20 mouse cellular contexts compared by ENCODE assay signal in genomic region chr5:72763025-72763424, GRCm38 (mm10). TPM values are rescaled to one million over a fixed set of nuclear protein-coding genes. Genes with fewer than 3 reads are reported as not detected.
A peak's percentile ranks its signal among the peaks of the same experiment; 100 is the strongest.
DNase-seq lines count a peak whose midpoint lies in the region; ATAC-seq and TF ChIP-seq lines count a peak whose summit lies in the region.
"Had no signal": no experiment of that assay in that cellular context is flagged by ENCODE, and none has a peak within 500 bp of the region (broad histone marks: within the 10 kb centered on the region; RNA-seq: fewer than 3 reads in every experiment).

No protein-coding gene starts in this region.

- peak; percentile 37; the same call in 1 of the 2 replicates for ATAC-seq in intestine, embryonic 15.5 days
- ATAC-seq in intestine, embryonic 16.5 days, result no peak
- peak; percentile 79 for ATAC-seq in megakaryocyte, adult 5-6 weeks (ENCODE audit: poor library complexity, severe bottlenecking)
- no peak for ATAC-seq in forebrain, embryonic 11.5 days (replicated peaks; ENCODE audit: low FRiP score)
- ATAC-seq: midbrain, embryonic 15.5 days had no signal

- no peak for DNase-seq in thymus, adult 2 months
- DNase-seq in thymus, postnatal 0 days (ENCODE audit: low spot score), result no peak
- no peak for DNase-seq in forebrain, embryonic 11.5 days (ENCODE audit: low spot score)
- no peak for DNase-seq in cerebellum, adult 11-12 months
- DNase-seq: adrenal gland, postnatal 25 days; cerebellum, postnatal 25 days; gastrocnemius, postnatal 36 days; kidney, adult 8-10 months; lung, postnatal 4 days had no signal

- H3K27ac ChIP-seq in intestine, embryonic 15.5 days, result no peak overlapping the region
- no peak overlapping the region for H3K27ac ChIP-seq in intestine, embryonic 16.5 days (ENCODE audit: low read length)
- peak overlapping the region; percentile 95 for H3K27ac ChIP-seq in thymus, adult 2 months (ENCODE audit: control insufficient read depth, insufficient read depth, low read length)
- H3K27ac ChIP-seq in forebrain, embryonic 11.5 days (ENCODE audit: low read depth, low read length), result no peak overlapping the region
- H3K27ac ChIP-seq: embryonic facial prominence, embryonic 13.5 days; heart, embryonic 13.5 days; hindbrain, embryonic 14.5 days; layer of hippocampus, adult 2 months; limb, embryonic 13.5 days; midbrain, embryonic 15.5 days; stomach, postnatal 0 days had no signal

- TF ChIP-seq POLR2A in thymus, adult 2 months (IDR thresholded peaks at IDR 0.05; ENCODE audit: control insufficient read depth, extremely low read depth, insufficient read depth, low read length, poor library complexity), result no peak

- WGBS in intestine, embryonic 15.5 days, result 55% methylated on average over 3 of the region's 3 CpGs
- WGBS in intestine, embryonic 16.5 days, result 60% methylated on average over 3 of the region's 3 CpGs
- WGBS in thymus, adult 2 months, result 14% methylated on average over 3 of the region's 3 CpGs
- 77% methylated on average over 3 of the region's 3 CpGs for WGBS in forebrain, embryonic 11.5 days

- no peak for TF ChIP-seq CTCF in thymus, adult 2 months (IDR thresholded peaks at IDR 0.05; ENCODE audit: borderline replicate concordance, control insufficient read depth, extremely low read depth, insufficient read depth, low read length, poor library complexity)

- H3K4me3 ChIP-seq in intestine, embryonic 15.5 days (replicated peaks), result no peak overlapping the region
- no peak overlapping the region for H3K4me3 ChIP-seq in intestine, embryonic 16.5 days (ENCODE audit: low read length)
- H3K4me3 ChIP-seq in thymus, adult 2 months (ENCODE audit: control insufficient read depth, insufficient read depth, low read length), result no peak overlapping the region
- no peak overlapping the region for H3K4me3 ChIP-seq in forebrain, embryonic 11.5 days (ENCODE audit: low read depth, low read length)
- H3K4me3 ChIP-seq: embryonic facial prominence, embryonic 13.5 days; heart, embryonic 13.5 days; layer of hippocampus, adult 2 months; limb, embryonic 13.5 days; midbrain, embryonic 15.5 days had no signal

- no peaks in the 10 kb centered on the region for H3K4me1 ChIP-seq in intestine, embryonic 15.5 days (replicated peaks)
- no peaks in the 10 kb centered on the region; the same call in 1 of the 2 replicates for H3K4me1 ChIP-seq in intestine, embryonic 16.5 days (ENCODE audit: control insufficient read depth, insufficient read depth, low read length)
- peaks cover 21% of the 10 kb centered on the region for H3K4me1 ChIP-seq in thymus, adult 2 months (replicated peaks; ENCODE audit: control insufficient read depth, insufficient read depth, low read length)
- H3K4me1 ChIP-seq in forebrain, embryonic 11.5 days (replicated peaks; ENCODE audit: control insufficient read depth, insufficient read depth, low read length), result no peaks in the 10 kb centered on the region
- H3K4me1 ChIP-seq: heart, embryonic 13.5 days had no signal

- H3K27me3 ChIP-seq in intestine, embryonic 15.5 days (replicated peaks), result no peaks in the 10 kb centered on the region
- no peaks in the 10 kb centered on the region for H3K27me3 ChIP-seq in intestine, embryonic 16.5 days (replicated peaks; ENCODE audit: control insufficient read depth, insufficient read depth, low read length)
- no peaks in the 10 kb centered on the region for H3K27me3 ChIP-seq in thymus, adult 2 months (ENCODE audit: control insufficient read depth, insufficient read depth, low read length)
- H3K27me3 ChIP-seq in forebrain, embryonic 11.5 days (ENCODE audit: control insufficient read depth, insufficient read depth, low read length), result no peaks in the 10 kb centered on the region
- H3K27me3 ChIP-seq: embryonic facial prominence, embryonic 13.5 days; heart, embryonic 13.5 days; limb, embryonic 13.5 days; midbrain, embryonic 15.5 days had no signal

- no peak overlapping the region for H3K4me2 ChIP-seq in intestine, embryonic 15.5 days (replicated peaks)
- no peak overlapping the region for H3K4me2 ChIP-seq in intestine, embryonic 16.5 days (ENCODE audit: low read depth, low read length)
- H3K4me2 ChIP-seq in forebrain, embryonic 11.5 days (ENCODE audit: low read depth, low read length, severe bottlenecking), result no peak overlapping the region
- H3K4me2 ChIP-seq: embryonic facial prominence, embryonic 13.5 days; heart, embryonic 13.5 days; hindbrain, embryonic 14.5 days; limb, embryonic 13.5 days; midbrain, embryonic 15.5 days had no signal

- H3K9me3 ChIP-seq in intestine, embryonic 15.5 days, result no peaks in the 10 kb centered on the region
- no peaks in the 10 kb centered on the region for H3K9me3 ChIP-seq in intestine, embryonic 16.5 days (ENCODE audit: control insufficient read depth, low read length)
- no peaks in the 10 kb centered on the region for H3K9me3 ChIP-seq in forebrain, embryonic 11.5 days (ENCODE audit: control insufficient read depth, low read length)
- H3K9me3 ChIP-seq: embryonic facial prominence, embryonic 13.5 days; heart, embryonic 13.5 days; limb, embryonic 13.5 days; midbrain, embryonic 15.5 days had no signal

- H3K9ac ChIP-seq in intestine, embryonic 15.5 days, result no peak overlapping the region
- H3K9ac ChIP-seq in intestine, embryonic 16.5 days (ENCODE audit: low read depth, low read length), result no peak overlapping the region
- H3K9ac ChIP-seq in forebrain, embryonic 11.5 days (ENCODE audit: low read length), result no peak overlapping the region
- H3K9ac ChIP-seq: embryonic facial prominence, embryonic 13.5 days; heart, embryonic 13.5 days; hindbrain, embryonic 14.5 days; limb, embryonic 13.5 days; midbrain, embryonic 15.5 days had no signal

- no peaks in the 10 kb centered on the region for H3K36me3 ChIP-seq in intestine, embryonic 15.5 days
- no peaks in the 10 kb centered on the region for H3K36me3 ChIP-seq in intestine, embryonic 16.5 days (ENCODE audit: control insufficient read depth, insufficient read depth, low read length)
- H3K36me3 ChIP-seq in thymus, adult 2 months (ENCODE audit: control insufficient read depth, insufficient read depth, low read length), result peaks cover 22% of the 10 kb centered on the region
- no peaks in the 10 kb centered on the region for H3K36me3 ChIP-seq in forebrain, embryonic 11.5 days (ENCODE audit: control insufficient read depth, insufficient read depth, low read length)
- H3K36me3 ChIP-seq: embryonic facial prominence, embryonic 13.5 days; limb, embryonic 13.5 days; midbrain, embryonic 15.5 days had no signal

RNA-seq across cellular contexts. Expression of gene Txk, which starts 10.4 kb away (rescaled TPM):
- 0.39 and 0.57 TPM in 2 replicates for polyA plus RNA-seq in intestine, embryonic 15.5 days (2015; fragmentation: Nextera tagmentation; extraction: Ambion mirVana)
- polyA plus RNA-seq in intestine, embryonic 16.5 days (2015; fragmentation: Nextera tagmentation; extraction: Ambion mirVana), result 0.48 and 0.54 TPM in 2 replicates
- 20.0 and 22.8 TPM in 2 replicates for polyA plus RNA-seq in thymus, adult 2 months (2012; rRNA removed)
- polyA plus RNA-seq in thymus, postnatal 0 days (2015; fragmentation: Nextera tagmentation; extraction: Ambion mirVana), result 57.9 and 64.1 TPM in 2 replicates
- total RNA-seq in megakaryocyte, adult 5-6 weeks (2015), result 2.8 and 5.3 TPM in 2 replicates
- 2.0 and 4.2 TPM in 2 replicates for total RNA-seq in megakaryocyte, adult 5-6 weeks (2017)
- not detected in 2 replicates for polyA plus RNA-seq in forebrain, embryonic 11.5 days (2014; fragmentation: Nextera tagmentation; extraction: Ambion mirVana)
- total RNA-seq: adrenal gland, postnatal 25 days; layer of hippocampus, adult 2 months had no signal
- polyA plus RNA-seq: neural tube, embryonic 11.5 days had no signal

Comparison
In these comparisons a context has a peak if more than half of its experiments do, and no peak if none do; other contexts are left out.
1. ATAC-seq: peak in intestine, embryonic 15.5 days (single experiment) and megakaryocyte, adult 5-6 weeks (single experiment); none in intestine, embryonic 16.5 days (single experiment) and forebrain, embryonic 11.5 days (single experiment).
2. RNA of gene Txk, which starts 10.4 kb away (polyA plus RNA-seq): 57.9 to 64.1 TPM in thymus, postnatal 0 days and 20.0 to 22.8 TPM in thymus, adult 2 months; 0.48 to 0.54 TPM in intestine, embryonic 16.5 days, 0.39 to 0.57 TPM in intestine, embryonic 15.5 days and not detected in forebrain, embryonic 11.5 days; every median in the first group is over 10 times any median in the second.